Mouse (Mus musculus): ENCODE data around the gene Vtcn1.

DNA sequence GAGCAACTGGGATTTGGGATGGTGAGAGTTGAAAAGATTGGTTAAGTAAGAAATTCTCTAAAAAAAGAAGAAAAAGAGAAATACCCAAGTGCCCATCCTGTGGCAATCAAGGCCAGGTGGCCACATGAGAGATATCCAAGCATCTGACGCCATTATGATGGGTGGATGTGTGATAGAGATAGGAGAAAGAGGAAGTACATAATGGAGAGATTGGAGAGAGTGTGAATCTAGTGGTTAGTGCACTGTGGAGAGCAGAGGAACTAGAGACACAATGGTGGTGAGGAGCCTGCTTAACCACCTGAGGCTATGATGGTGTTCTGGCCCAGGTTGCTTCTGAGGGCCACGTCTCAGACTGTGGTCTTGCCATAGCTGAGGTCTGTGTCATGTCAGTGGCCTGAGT is 31.9 kb upstream of the Vtcn1 start:
- TF ChIP-seq CTCF (IDR thresholded peaks at IDR 0.05; ENCODE audit: borderline replicate concordance, extremely low read depth, insufficient read depth, insufficient read length), result no peak
- TF ChIP-seq POLR2A (IDR thresholded peaks at IDR 0.05; ENCODE audit: borderline replicate concordance, extremely low read depth, insufficient read depth, insufficient read length, poor library complexity, severe bottlenecking), result no peak
